Mouse (Mus musculus) liver, adult 2 months (tissue): ENCODE results near the gene 4930518I15Rik.

ENCODE experiments used
- CTCF ChIP-seq: fragments of 200-500 bp; IDR thresholded peaks from 2 replicates; pipeline ENCODE4 v1.5.1; 2011; ENCODE audit warnings: low read depth, low read length, control low read depth
- POLR2A ChIP-seq: fragments of 200-500 bp; IDR thresholded peaks from 2 replicates; pipeline ENCODE4 v1.6.1; 2011; ENCODE audit warnings: low read length, control low read depth; ENCODE audit not compliant: insufficient read depth; ENCODE audit errors: extremely low read depth

GRCm38 (mm10) chr2:156903367-156903766, 45.6 kb upstream of the 4930518I15Rik start:
- TF ChIP-seq POLR2A (no peak), CTCF (no peak)
